Mouse (Mus musculus) kidney, adult 8-10 months (tissue): ENCODE measurements around the gene Krtap29-1.

Source experiments
- DNase-seq, 2 experiments: peaks; one replicate each; pipeline ENCODE4 v3.0.0; 2022

Krtap29-1 gene

DNA sequence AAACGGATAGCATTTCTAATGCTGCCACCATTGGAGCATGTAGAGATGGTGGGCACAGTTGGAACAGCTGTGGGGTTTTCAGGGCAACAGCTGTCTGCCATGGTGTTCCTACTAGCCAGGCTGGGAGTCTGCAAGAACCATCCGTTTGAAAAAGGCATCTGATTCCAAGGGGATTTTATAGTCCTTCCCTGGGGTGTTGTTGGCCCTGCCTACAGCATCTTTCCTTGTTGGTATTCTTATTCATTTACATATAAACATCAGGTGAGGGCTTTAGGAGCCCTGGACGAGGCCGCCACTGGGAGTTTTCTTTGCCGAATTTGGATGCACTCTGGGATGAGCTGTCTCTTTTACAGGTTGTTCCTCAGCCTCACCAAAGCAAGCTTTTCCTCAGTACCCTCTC, at the start of gene Krtap29-1:
Gene Krtap29-1 (minus strand): TSS at position 101 of the 400 bp plus-strand sequence.
- no peak for DNase-seq

DNA sequence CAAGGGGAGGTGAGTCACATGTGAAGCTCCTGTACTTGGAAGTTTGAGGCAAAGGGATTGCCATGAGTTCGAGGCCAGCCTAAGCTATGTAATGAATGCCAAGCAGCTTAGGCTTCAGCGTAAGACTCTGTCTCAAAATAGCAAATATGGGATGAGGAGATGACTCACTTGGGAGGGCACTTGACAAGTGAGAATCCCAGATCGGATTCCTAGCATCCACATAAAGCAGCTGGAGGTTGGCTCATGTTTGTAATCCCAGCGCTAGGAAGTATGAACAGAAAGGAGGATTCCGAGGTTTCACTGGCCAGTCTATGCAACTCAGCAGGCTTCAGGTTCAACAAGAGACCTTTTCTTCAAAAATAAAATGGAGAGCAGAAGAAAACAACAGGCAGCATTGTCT, 42.6 kb upstream of the Krtap29-1 start:
- no peak for DNase-seq

DNA sequence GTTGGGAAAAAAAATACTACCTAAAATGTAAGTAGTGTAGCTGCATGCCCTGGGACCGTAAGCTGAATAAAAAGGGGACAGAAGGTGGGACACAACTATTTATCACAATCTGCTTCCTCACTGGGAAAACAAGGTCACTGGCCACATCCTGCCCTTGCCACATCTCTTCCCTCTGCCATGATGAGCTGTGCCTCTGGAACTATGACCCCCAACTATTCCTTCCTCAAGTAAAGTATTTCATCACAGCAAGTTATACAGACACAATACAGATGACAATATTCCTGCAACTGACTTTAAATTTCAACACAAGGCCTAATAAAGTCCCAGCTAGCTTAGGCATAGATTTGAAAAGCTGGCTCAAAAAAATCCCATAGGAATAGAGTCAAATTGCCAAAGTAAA, 40.6 kb upstream of the Krtap29-1 start:
- DNase-seq = no peak

DNA sequence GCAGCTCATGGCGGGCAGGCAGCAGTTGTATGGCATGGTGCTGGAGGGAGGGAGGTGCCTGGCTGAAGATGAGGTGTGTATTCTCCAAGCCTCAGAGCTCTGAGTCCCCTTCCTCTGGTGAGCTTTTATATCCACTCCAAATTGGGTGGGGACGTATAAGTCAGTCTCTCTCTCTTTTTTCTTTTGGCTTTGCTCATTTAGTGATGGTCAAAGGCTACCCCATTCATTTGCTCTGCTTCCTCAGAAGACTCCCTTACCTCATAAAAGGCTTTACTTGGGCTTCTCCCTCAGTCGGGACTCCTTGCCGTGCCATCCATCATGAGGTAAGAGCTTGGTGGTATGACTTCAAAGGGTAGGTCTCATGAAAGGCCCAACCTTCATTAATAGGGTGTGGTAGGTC, 37.3 kb upstream of the Krtap29-1 start, which contains the start of gene Krt33a:
Gene Krt33a (minus strand): TSS at position 101 of the 400 bp plus-strand sequence.
- no peak for DNase-seq

DNA sequence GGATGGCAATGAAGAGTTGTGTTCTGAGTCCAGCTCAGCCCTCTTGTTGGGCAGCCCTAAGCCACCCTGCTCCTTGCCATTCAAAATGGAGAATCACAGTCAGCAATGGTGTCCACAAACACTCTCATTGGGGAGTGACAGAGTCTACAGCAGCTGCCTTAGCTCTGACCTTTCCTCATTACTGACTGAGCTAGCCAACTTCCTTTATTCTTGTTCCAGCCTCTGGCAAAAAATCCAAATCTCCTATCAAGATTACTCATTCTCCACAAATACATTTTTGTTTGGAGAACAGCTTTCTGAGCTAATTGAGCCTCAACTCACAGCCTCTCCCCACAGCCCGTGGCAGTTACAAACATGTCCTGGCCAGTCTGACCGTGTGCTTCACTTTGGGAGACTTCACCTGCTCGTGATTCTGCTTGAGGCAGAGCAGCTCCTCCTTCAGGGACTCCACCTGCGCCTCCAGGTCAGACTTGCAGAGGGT, 34.9 kb upstream of the Krtap29-1 start:
- DNase-seq = no peak

DNA sequence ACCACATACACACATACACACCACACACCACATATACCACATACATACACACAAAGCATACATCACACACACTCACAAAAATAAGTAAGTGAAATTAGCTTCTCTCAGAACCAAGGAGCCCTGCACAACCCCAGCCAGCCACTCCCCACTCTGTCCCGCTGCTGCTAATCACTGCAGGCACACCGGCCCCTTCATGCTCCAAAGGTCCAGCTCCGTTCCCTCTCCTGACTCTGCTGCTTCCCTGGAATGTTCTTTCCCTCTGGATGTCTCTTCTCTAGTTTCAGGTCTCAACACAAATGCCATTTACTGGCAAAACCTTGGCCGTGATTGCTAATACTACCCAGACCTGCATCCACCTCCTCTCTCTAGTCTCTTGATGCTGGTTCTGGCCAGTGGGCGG, 31.8 kb upstream of the Krtap29-1 start:
- no peak for DNase-seq

DNA sequence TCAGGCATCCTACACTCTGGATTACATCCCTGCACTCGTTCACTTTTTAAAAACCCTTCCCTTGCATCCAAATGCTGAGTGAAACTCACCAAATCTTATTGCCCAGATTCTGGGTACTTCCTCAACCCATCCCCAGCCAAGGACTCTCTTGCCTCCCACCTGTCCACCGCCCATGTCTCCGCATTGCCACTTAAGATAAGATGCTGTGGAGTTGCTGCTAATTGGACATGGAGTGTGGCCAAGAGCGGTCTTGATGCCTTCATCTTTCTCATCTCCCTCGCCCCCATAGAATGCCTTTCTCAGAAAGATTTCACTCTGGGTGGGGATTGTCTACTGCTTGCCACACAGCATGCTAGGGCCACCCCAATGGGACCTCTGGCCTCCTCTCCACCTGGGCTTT, 29.5 kb upstream of the Krtap29-1 start:
- DNase-seq = no peak

DNA sequence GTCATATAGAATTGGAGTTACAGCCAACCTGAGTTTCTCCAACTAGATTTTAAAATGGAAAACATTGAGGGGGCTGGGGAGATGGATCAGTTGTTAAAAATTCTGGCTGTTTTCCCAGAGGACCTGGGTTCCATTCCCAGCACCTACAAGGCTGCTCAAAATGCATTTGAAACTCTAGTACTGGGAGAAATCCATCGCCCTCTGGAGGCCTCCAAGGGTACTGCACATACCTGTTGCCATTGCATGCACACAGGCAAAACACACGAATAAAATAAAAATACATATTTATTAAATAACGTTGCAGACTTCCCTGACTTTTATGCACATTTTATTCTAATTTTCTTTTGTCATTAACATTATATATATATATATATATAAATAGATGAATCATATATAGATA, 27.8 kb upstream of the Krtap29-1 start:
- no peak for DNase-seq

DNA sequence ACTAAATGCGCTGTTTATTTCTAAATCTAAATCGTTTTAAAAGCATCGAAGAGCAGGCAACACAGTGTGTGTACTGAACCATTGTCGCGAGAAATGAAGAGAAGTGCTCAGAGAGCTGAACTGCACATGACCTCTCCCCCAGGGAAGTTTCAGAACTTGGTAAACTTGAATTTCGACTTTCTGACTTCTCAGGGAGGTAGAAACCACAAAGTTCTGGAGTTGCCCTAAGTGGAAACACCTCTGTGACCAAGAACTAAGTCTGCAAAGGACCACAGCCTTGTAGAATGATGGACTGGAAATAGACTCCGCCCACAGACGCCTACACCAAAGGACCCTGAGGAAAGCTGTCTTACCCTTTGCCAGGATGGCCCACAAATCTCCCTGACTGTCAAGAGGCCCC, 27.1 kb upstream of the Krtap29-1 start:
- DNase-seq = no peak

DNA sequence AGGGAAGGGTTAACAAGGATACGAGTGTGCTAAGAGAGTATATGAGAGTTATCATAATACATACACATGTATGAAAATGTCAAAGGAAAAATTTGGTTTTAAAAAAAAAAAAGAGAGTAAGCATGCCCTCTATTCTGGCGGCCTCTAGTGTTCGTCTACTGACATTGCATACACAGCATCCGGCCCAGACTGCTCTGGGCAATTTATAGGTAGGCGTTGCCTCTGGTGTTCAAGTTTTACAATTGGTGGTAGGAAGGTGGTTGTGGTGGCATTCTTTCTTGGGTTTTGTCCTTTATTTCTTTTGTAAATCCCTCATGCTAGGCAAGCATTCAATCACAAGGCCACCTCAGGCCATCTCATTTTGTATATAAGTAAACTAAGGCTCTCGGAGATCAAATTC, 26.0 kb upstream of the Krtap29-1 start:
- peak; percentile 14 to 45 for DNase-seq

DNA sequence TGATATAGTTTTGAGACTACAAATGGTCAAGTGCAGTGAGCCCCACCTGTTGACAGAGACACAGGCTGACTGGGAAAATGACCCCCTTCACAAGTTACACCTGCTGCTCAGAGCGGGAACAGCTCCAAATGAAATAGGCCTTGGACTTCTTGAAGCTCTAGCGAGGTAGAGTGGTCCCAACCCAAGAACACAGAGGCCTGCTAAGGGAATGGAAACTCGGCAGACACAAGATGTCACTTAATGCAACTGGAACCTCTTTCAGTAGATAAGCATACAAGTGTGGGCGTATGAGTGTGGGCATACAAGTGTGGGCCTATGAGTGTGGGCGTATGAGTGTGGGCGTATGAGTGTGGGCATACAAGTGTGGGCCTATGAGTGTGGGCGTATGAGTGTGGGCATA, 20.2 kb upstream of the Krtap29-1 start:
- no peak for DNase-seq

DNA sequence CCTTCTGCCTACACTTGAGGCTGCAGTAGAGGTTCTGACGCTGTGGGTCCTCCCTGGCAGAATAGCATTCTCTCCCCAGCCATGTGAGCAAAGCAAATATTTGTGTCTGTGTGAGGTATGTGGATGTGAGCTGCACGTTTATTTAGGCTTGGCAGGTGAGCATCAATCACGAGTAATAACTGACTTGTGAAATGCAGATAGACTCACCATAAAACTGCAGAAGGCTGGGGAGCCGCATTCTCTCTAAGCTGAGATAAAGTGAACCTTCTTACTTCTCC, 15.5 kb upstream of the Krtap29-1 start:
- DNase-seq = no peak

DNA sequence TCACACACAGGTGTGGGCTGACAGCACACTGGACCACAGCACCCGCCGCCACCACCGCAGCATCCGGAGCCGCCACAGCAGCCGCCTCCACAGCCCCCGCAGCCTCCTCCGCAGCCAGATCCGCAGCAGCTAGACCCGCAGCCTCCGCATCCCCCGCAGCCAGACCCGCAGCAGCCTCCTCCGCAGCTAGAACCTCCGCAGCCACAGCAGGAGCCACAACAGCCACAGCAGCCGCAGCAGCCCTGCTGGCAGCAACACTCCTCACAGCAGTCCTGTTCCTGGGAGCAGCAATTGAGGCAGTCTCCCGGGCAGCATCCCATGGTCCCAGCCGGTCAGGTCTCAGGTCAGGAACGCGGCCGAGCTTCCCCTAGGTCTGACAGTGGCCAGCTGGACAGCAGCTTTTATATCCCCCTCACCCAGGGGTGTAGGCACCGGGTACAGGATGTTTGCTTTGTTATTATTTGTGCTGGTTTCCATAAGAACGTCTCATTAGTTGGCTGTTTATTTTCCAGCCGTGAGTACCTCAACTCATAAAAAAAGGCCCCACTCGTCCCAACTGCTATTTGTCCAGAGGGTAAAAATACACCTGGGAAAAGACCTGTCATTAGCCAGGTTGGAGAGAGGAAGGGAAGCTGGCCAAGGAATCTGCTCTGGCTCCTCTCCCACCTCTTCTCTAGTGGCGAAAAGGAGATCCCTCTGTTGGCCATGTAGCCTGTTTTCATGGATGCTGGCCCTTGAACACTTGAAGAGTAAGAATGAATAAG, 14.9 kb upstream of the Krtap29-1 start, which contains the start of gene Krtap17-1:
Gene Krtap17-1 (minus strand): TSS at position 375 of the 764 bp plus-strand sequence.
- DNase-seq = no peak

DNA sequence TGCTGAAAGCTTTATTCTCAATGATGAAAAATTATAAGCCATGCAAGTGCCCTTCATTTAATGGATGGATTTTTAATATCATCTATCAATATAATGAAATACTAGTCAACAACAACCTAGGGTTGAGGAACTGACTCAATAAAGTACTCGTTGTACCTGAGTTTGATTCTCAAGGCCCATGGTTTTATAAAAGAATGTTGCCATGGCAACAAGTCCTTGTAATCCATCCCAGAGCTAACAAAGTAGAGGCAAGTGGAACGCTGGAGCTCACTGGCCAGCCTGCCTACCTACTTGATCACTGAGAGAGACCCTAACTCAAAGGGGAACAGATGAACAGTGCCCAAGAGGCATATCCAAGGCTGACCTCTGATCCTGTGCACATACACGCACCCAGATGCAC, 11.7 kb upstream of the Krtap29-1 start:
- DNase-seq = no peak

DNA sequence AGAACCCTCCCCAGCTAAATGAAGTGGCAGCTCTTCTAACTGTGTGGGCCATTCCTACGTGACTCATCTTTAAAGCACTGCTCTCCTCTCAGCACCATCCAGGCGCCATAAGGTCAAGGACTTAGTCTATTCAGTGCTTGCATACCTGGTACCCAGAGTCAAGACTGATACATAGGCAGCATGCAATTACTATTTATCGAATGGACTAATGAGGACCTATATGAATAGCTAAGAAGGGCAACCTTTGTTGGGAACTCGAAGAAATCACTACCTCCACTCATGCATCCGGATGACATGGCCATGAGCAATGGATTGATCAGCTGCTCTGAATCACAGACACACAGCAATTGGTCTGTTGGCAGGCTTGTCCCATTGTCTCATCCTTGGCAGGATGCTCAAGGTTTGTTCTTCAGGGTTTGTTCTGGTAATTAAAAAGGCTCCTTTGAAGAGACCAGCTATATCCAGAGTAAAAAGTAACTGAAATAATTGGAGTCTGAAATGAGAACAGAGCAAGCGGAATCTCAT, 11.1 kb upstream of the Krtap29-1 start:
- DNase-seq = no peak

DNA sequence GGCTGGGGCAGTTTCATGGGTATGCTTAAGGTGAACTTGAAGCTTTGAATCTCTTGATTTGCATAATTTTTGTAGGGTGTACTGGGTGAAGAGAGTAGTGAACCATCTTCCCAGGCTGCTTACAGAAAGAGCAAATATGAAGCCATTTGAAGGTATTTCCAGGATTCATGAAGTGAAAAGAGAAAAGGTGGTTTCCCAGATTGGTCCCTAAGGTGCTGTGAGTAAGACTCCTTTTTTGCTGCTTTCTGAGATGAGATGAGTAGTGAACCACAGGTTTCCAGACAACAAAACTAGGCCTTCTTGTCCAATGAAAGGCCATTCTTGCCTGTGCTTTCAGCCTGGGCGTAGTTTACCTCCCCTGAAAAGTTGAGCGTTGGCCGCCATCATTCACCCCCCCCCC, 9.7 kb upstream of the Krtap29-1 start:
- DNase-seq = no peak

DNA sequence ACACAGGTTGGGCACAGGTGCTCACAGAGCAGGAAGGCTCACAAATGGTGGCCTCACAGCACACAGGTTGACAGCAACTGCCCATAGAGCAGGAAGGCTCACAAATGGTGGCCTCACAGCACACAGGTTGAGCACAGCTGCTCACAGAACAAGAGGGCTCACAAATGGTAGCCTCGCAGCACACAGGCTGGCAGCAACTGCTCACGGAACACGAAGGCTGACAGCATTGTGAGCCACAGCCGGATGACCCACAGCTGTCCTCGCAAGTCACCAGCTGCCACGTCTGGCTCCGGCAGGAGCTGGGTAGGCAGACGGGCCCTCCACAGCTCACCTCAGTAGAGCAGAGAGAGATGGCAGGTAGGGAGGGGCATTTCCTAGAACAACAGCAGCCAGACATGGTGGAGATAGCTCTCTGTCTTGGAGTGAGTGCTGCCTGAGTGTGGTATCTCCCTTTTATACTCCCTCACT, 7.4 kb upstream of the Krtap29-1 start, which contains the start of gene Krtap16-1:
Gene Krtap16-1 (minus strand): TSS at position 418 of the 468 bp plus-strand sequence.
- DNase-seq = no peak

DNA sequence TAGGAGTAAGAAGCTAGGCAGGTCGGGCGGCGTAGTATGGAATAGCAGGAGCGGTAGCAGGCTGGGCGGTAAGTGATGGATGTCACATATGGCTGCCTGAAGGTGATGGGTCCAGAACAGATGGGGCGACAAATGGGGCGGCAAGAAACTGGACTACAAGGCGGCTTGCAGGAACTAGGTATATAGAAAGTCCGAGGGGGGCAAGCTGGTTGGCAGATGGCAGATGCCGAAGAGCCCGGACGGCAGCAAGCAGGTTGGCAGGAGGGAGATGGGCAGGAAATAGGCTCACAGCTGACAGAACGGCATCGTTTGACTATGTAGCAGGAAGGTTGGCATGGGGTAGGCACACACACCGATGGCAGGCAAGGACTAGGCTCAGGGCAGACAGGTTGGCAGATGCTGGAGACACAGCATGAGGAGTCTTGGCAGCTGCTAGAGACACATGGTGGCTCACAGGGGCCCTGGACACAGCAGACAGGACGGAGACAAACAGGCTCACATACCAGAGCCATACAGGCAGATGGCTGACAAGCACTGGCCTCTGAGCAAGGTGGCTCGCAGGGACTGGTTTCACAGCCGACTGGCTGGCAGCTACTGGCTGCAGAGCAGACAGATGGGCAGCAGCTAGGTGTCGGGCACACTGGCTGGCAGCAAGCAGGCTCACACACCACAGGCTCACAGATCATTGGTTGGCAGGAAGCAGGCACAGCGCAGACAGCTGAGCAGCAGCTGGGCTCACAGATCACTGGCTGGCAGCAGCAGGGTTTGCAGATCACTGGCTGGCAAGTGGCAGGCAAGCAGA, 6.6 kb upstream of the Krtap29-1 start:
- no peak for DNase-seq

DNA sequence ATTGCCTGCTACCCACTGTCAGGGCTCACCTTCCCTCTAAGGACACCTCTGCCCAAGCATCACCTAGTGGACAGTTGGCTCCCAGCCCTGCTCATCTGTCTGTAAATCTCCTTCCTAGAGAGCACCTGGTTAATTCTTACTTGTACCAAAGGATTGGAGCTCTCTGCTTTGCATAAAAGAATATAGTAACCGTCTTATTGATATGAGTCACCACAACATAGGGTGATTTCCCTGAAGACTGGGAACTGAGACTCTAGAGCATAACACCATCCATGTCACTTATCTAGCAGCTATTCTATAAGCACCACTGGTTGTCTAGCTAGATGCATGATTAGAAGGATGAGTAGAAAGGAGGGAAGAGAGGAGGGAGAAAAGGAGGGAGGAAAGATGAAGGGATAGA, 4.6 kb upstream of the Krtap29-1 start:
- DNase-seq = no peak

DNA sequence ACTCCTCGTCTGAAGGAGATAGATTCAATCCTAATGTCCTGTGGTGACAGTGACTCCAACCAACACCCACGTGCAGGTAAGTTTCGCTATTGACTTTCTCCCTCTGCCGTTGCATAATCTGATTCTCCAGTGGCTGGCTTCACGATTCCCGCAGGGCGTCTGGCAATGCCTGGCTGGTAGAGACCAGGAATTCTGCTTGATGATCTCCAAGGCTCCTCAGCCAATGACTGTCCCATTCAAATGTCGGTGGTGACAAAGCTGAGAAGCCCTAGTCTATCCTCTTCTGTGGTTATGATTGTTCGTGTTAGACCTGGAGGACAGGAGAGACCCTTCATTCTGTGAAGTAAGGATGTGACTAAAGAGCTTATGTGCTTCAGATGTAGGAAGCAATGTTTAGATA, 3.9 kb upstream of the Krtap29-1 start:
- DNase-seq = no peak

DNA sequence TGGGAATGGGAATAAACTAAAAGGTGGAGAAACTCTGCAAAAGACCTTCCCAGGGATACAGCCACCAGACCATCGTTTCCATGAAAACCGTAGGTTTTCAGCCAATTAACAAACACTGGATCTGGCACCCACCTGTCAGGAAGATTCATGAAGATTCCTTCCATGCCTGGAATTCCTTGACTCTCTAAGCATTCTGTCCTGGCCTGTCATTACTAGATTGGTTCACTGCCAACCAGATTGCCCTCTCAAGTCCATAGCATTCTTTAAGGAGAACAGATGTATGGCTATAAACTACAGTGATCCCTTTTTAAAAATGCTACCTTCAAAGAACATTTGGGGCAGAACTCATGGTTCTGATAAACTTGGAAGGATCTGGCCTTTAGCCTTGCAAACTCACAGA, 12.9 kb downstream of the Krtap29-1 start:
- DNase-seq = no peak

DNA sequence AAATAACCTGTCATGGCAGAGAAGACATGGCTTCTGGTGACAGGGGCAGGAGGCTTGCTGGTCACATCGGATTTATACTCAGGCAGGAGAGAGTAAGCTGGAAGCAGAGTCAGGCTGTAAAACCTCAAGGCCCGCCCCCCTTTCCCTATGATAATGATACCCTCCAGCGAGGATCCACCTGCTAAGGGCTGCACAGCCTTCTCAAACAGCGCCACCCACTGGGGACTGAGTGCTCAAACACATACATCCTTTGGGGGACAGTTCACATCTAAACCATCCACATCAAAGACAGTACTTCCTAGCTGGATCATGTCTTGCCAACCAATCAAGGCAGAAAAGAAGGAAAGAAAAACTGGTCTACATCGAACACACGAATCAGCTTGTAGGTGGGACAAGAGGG, 14.6 kb downstream of the Krtap29-1 start:
- no peak for DNase-seq

DNA sequence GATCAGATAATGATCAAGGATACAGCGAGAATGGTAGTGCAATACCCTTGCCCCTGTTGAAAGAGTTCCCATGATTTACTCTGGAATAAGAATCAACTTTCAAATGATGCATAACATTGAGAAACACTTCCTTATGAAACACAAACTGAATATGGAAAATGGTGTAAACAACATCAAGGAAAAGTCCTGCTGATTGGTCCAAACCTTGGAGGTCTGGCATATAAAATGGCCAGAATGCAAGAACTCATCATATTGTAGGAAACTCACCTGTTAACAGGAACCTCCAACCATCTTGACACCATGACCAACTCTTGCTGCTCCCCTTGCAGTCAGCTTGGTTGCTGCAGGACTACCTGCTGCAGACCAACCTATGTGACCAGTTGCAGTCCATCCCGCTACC, 30.7 kb downstream of the Krtap29-1 start, which contains the start of gene Krtap9-5:
Gene Krtap9-5 (plus strand): TSS at position 301 of the 400 bp plus-strand sequence.
- DNase-seq = no peak
